ENCODE assay signal across 8 mouse cellular contexts in genomic region chr4:133827887-133828794, GRCm38 (mm10). TPM values are rescaled to one million over a fixed set of nuclear protein-coding genes. Genes with fewer than 3 reads are reported as not detected.
DNase-seq lines count a peak whose midpoint lies in the region; ATAC-seq lines count a peak whose summit lies in the region.

No protein-coding gene starts in this region.

- H3K36me3 ChIP-seq in megakaryocyte, embryonic 14.5 days (replicated peaks; ENCODE audit: low read length) = no peaks in the 10 kb centered on the region
- H3K36me3 ChIP-seq in embryonic facial prominence, embryonic 10.5 days (replicated peaks) = no peaks in the 10 kb centered on the region
- H3K36me3 ChIP-seq in intestine, embryonic 15.5 days = no peaks in the 10 kb centered on the region

- H3K9ac ChIP-seq in intestine, embryonic 15.5 days = no peak overlapping the region

- H3K27ac ChIP-seq in embryonic facial prominence, embryonic 10.5 days (replicated peaks) = peak overlapping the region; percentile 67
- no peak overlapping the region for H3K27ac ChIP-seq in intestine, embryonic 15.5 days

- ATAC-seq in megakaryocyte, adult 5-6 weeks (ENCODE audit: poor library complexity, severe bottlenecking) = no peak
- no peak for ATAC-seq in intestine, embryonic 15.5 days

- peaks cover 27% of the 10 kb centered on the region for H3K4me1 ChIP-seq in megakaryocyte, embryonic 14.5 days
- H3K4me1 ChIP-seq in embryonic facial prominence, embryonic 10.5 days = peaks cover 23% of the 10 kb centered on the region
- H3K4me1 ChIP-seq in intestine, embryonic 15.5 days (replicated peaks) = peaks cover 6% of the 10 kb centered on the region

- H3K27me3 ChIP-seq in megakaryocyte, embryonic 14.5 days (replicated peaks) = peaks cover 4% of the 10 kb centered on the region
- peaks cover 6% of the 10 kb centered on the region; the same call in 1 of the 2 replicates for H3K27me3 ChIP-seq in embryonic facial prominence, embryonic 10.5 days (replicated peaks; ENCODE audit: low read depth, poor library complexity, severe bottlenecking)
- H3K27me3 ChIP-seq in intestine, embryonic 15.5 days (replicated peaks) = peaks cover 3% of the 10 kb centered on the region; the same call in 1 of the 2 replicates

- DNase-seq in embryonic facial prominence, embryonic 10.5 days (ENCODE audit: low spot score) = no peak
- peak; percentile 30 to 56 for DNase-seq in thymus, adult 18-20 months
- no peak for DNase-seq in urinary bladder, postnatal 10 days (ENCODE audit: low spot score)
- no peak for DNase-seq in adrenal gland, adult 18-20 months (ENCODE audit: low spot score in 2 of 2)
- no peak for DNase-seq in ovary, adult 18-20 months (ENCODE audit: low spot score)

- 29% methylated on average over 25 of the region's 25 CpGs for WGBS in embryonic facial prominence, embryonic 10.5 days
- WGBS in intestine, embryonic 15.5 days = 24% methylated on average over 25 of the region's 25 CpGs

- peak overlapping the region; percentile 9 for H3K4me3 ChIP-seq in megakaryocyte, embryonic 14.5 days (replicated peaks)
- peak overlapping the region; percentile 38 for H3K4me3 ChIP-seq in embryonic facial prominence, embryonic 10.5 days
- no peak overlapping the region for H3K4me3 ChIP-seq in intestine, embryonic 15.5 days (replicated peaks)

- H3K4me2 ChIP-seq in intestine, embryonic 15.5 days (replicated peaks) = peak overlapping the region; percentile 34

- no peaks in the 10 kb centered on the region for H3K9me3 ChIP-seq in megakaryocyte, embryonic 14.5 days
- no peaks in the 10 kb centered on the region for H3K9me3 ChIP-seq in embryonic facial prominence, embryonic 10.5 days
- H3K9me3 ChIP-seq in intestine, embryonic 15.5 days = no peaks in the 10 kb centered on the region

RNA-seq across cellular contexts. Expression of gene Rps6ka1, which starts 59.5 kb away (rescaled TPM):
- 35.6 and 41.3 TPM in 2 replicates for polyA plus RNA-seq in megakaryocyte, embryonic 14.5 days (2012; ENCODE audit: insufficient read depth, low replicate concordance)
- 109 and 112 TPM in 2 replicates for total RNA-seq in megakaryocyte, adult 5-6 weeks (2015)
- total RNA-seq in megakaryocyte, adult 5-6 weeks (2017) = 156 and 160 TPM in 2 replicates
- polyA plus RNA-seq in embryonic facial prominence, embryonic 10.5 days (2016; fragmentation: Nextera tagmentation; extraction: Ambion mirVana) = 46.6 and 47.6 TPM in 2 replicates
- 124 and 133 TPM in 2 replicates for polyA plus RNA-seq in intestine, embryonic 15.5 days (2015; fragmentation: Nextera tagmentation; extraction: Ambion mirVana)
- 10 to 100 TPM; 11.1 to 17.2 TPM for total RNA-seq in adrenal gland, adult 18-20 months (2021)

Comparison
In these comparisons a context has a peak if more than half of its experiments do, and no peak if none do; other contexts are left out.
1. DNase-seq: peak in thymus, adult 18-20 months (2 of 2); none in embryonic facial prominence, embryonic 10.5 days (single experiment), urinary bladder, postnatal 10 days (single experiment), adrenal gland, adult 18-20 months (0 of 2) and ovary, adult 18-20 months (single experiment).